Mouse (Mus musculus) lung, adult 18-20 months (tissue): Measurements from ENCODE around the gene Homer3.
A peak's percentile ranks its signal among the peaks of the same experiment; 100 is the strongest.

ENCODE experiments used
- DNase-seq, 2 experiments: peaks; one replicate each; pipeline ENCODE4 v3.0.0; 2022; ENCODE audit warnings: mixed read lengths in 2 of 2

Gene Homer3

GRCm38 (mm10) chr8:70282603-70283135, at the start of gene Homer3:
Gene Homer3 (plus strand): TSS chr8:70282827.
- DNase-seq, result peak; percentile 95 to 97

GRCm38 (mm10) chr8:70233606-70234005, 49.0 kb upstream of the Homer3 start:
- DNase-seq, result no peak

GRCm38 (mm10) chr8:70234080-70234780, 48.4 kb upstream of the Homer3 start, which contains the start of the genes Sugp2 and Armc6:
Gene Sugp2 (plus strand): TSS chr8:70234226.
Gene Armc6 (minus strand): TSS chr8:70234466.
- peak; percentile 95 to 96 for DNase-seq

- no peak for DNase-seq
Measured at GRCm38 (mm10) chr8:70234781-70235128, 47.9 kb upstream of the Homer3 start.

GRCm38 (mm10) chr8:70237842-70238241, 44.8 kb upstream of the Homer3 start:
- no peak for DNase-seq

- DNase-seq, result peak in 1 of 2 experiments; percentile 18
Measured at GRCm38 (mm10) chr8:70240642-70241041, 42.0 kb upstream of the Homer3 start.

GRCm38 (mm10) chr8:70246622-70247021, 36.0 kb upstream of the Homer3 start:
- no peak for DNase-seq

GRCm38 (mm10) chr8:70247841-70248240, 34.8 kb upstream of the Homer3 start:
- DNase-seq, result no peak

GRCm38 (mm10) chr8:70254628-70255027, 28.0 kb upstream of the Homer3 start:
- DNase-seq, result no peak

GRCm38 (mm10) chr8:70257456-70257855, 25.2 kb upstream of the Homer3 start:
- DNase-seq, result no peak

- DNase-seq, result peak in 1 of 2 experiments; percentile 34
Measured at GRCm38 (mm10) chr8:70258600-70258999, 24.0 kb upstream of the Homer3 start.

GRCm38 (mm10) chr8:70259043-70259442, 23.6 kb upstream of the Homer3 start:
- DNase-seq, result no peak

GRCm38 (mm10) chr8:70267674-70268073, 15.0 kb upstream of the Homer3 start:
- DNase-seq, result no peak

- DNase-seq, result no peak
Measured at GRCm38 (mm10) chr8:70268311-70268710, 14.3 kb upstream of the Homer3 start.

GRCm38 (mm10) chr8:70268799-70269565, 13.6 kb upstream of the Homer3 start:
- DNase-seq, result no peak

GRCm38 (mm10) chr8:70272949-70273348, 9.7 kb upstream of the Homer3 start:
- DNase-seq, result peak; percentile 40 to 62

- DNase-seq, result no peak
Measured at GRCm38 (mm10) chr8:70274350-70274749, 8.3 kb upstream of the Homer3 start.

GRCm38 (mm10) chr8:70276476-70276875, 6.2 kb upstream of the Homer3 start:
- peak; percentile 42 to 71 for DNase-seq

GRCm38 (mm10) chr8:70278175-70278574, 4.5 kb upstream of the Homer3 start:
- no peak for DNase-seq

GRCm38 (mm10) chr8:70279266-70279665, 3.4 kb upstream of the Homer3 start:
- DNase-seq, result no peak

- DNase-seq, result no peak
Measured at GRCm38 (mm10) chr8:70281001-70281400, 1.6 kb upstream of the Homer3 start.

- DNase-seq, result peak in 1 of 2 experiments; percentile 30
Measured at GRCm38 (mm10) chr8:70283136-70284077, 780 bp downstream of the Homer3 start.

- DNase-seq, result no peak
Measured at GRCm38 (mm10) chr8:70284421-70284820, 1.8 kb downstream of the Homer3 start.
